Mouse (Mus musculus) right cerebral cortex, postnatal 14 days (tissue): ENCODE measurements around the gene Hdac4.

Experiments
- DNase-seq: peaks from one replicate; pipeline ENCODE4 v3.0.0; 2022

Gene Hdac4

GRCm38 (mm10) chr1:91912227-91913119, 283.0 kb downstream of the Hdac4 start:
- DNase-seq = no peak

- DNase-seq = no peak
Observed at GRCm38 (mm10) chr1:91905268-91905667, 290.2 kb downstream of the Hdac4 start.

- DNase-seq = no peak
Observed at GRCm38 (mm10) chr1:91903241-91903981, 292.1 kb downstream of the Hdac4 start.

- no peak for DNase-seq
Observed at GRCm38 (mm10) chr1:91897078-91897477, 298.4 kb downstream of the Hdac4 start.

GRCm38 (mm10) chr1:91894286-91894685, 301.2 kb downstream of the Hdac4 start:
- no peak for DNase-seq

GRCm38 (mm10) chr1:91893598-91893997, 301.9 kb downstream of the Hdac4 start:
- DNase-seq = no peak

GRCm38 (mm10) chr1:91883115-91883514, 312.4 kb downstream of the Hdac4 start:
- no peak for DNase-seq

- DNase-seq = no peak
Observed at GRCm38 (mm10) chr1:91880899-91881298, 314.6 kb downstream of the Hdac4 start.

- peak; percentile 27 for DNase-seq
Observed at GRCm38 (mm10) chr1:91880156-91880555, 315.3 kb downstream of the Hdac4 start.
